Mouse (Mus musculus) lung, embryonic 15.5 days (tissue): ENCODE data around the gene Tmem252. TPM values are rescaled to one million over a fixed set of nuclear protein-coding genes. Genes with fewer than 3 reads are reported as not detected.

Experiments
- ATAC-seq: fragments of 200-750 bp; cut with Nextera tagmentation; 2 replicates; pipeline ENCODE4 v1.8.0; 2017; ENCODE audit warnings: moderate number of reproducible peaks, borderline replicate concordance; ENCODE audit not compliant: low FRiP score, low TSS enrichment; ENCODE audit errors: extremely low read depth
- H3K27ac ChIP-seq: fragments of 300-500 bp; sonication (generic); 2 replicates; pipeline ENCODE4 v1.5.1; 2015; ENCODE audit warnings: moderate library complexity, mild to moderate bottlenecking, inconsistent platforms
- H3K27me3 ChIP-seq: fragments of 300-500 bp; sonication (generic); 2 replicates; pipeline ENCODE4 v1.6.1; 2015; ENCODE audit warnings: inconsistent platforms
- H3K36me3 ChIP-seq: fragments of 300-500 bp; sonication (generic); 2 replicates; pipeline ENCODE4 v1.6.1; 2015; ENCODE audit warnings: inconsistent platforms
- H3K4me1 ChIP-seq: fragments of 300-500 bp; sonication (generic); 2 replicates; pipeline ENCODE4 v1.6.1; 2015; ENCODE audit warnings: inconsistent platforms
- H3K4me2 ChIP-seq: fragments of 300-500 bp; sonication (generic); 2 replicates; pipeline ENCODE4 v1.6.1; 2015; ENCODE audit warnings: inconsistent platforms, mild to moderate bottlenecking, moderate library complexity
- H3K4me3 ChIP-seq: fragments of 300-500 bp; sonication (generic); 2 replicates; pipeline ENCODE4 v1.5.1; 2015; ENCODE audit warnings: mild to moderate bottlenecking, inconsistent platforms
- H3K9ac ChIP-seq: fragments of 300-500 bp; sonication (generic); 2 replicates; pipeline ENCODE4 v1.6.1; 2015; ENCODE audit warnings: inconsistent platforms
- H3K9me3 ChIP-seq: fragments of 300-500 bp; sonication (generic); 2 replicates; pipeline ENCODE4 v1.6.1; 2016; ENCODE audit warnings: inconsistent platforms
- WGBS: fragments of 180-500 bp; shearing (Covaris S2); methylation state at CpG from one replicate; pipeline ENCODE4 v1.1.7; 2015; 5-methylcytosine and 5-hydroxymethylcytosine counted together
- polyA plus RNA-seq: library from polyadenylated mRNA; unstranded; fragments of >200 nt; fragmentation: Nextera tagmentation; extraction: Ambion mirVana; gene quantifications from 2 replicates; pipeline ENCODE4 v1.2.1, GENCODE M21; 2015

Tmem252 gene
- polyA plus RNA-seq: 3.0 and 3.3 TPM in 2 replicates

DNA sequence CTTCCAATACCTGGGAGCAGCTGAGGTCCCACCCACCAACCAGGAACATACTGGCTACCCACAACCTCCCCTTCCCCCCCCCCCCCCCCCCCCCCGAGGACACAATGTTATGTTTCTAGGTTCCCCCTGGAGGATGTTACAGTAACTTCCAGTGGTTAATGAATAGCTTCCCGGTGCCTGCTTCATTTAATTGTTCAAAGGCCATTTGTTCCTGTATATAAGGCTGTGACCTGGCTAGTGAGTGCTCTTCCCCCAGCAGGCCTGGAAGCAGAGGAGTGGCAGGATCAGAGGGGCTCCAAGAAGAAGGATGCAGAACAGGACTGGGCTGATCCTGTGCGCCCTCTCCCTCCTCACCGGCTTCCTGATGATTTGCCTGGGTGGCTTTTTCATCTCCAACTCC, at the start of gene Tmem252:
Gene Tmem252 (plus strand): TSS at position 247 of the 400 bp plus-strand sequence.
- Histone ChIP-seq H3K9me3 (no peaks in the 10 kb centered on the region), H3K9ac (no peak within 1 kb of the TSS), H3K4me1 (peaks cover 8% of the 10 kb centered on the region), H3K4me3 (no peak within 1 kb of the TSS), H3K4me2 (peak within 1 kb of the TSS; percentile 33; the same call in 1 of the 2 replicates), H3K27me3 (no peaks in the 10 kb centered on the region), H3K27ac (peak within 1 kb of the TSS; percentile 70), H3K36me3 (no peaks in the 10 kb centered on the region)
- no peak for ATAC-seq
- WGBS: 61% methylated on average over 3 of the region's 4 CpGs

GRCm38 (mm10) chr19:24628049-24628448, 45.8 kb upstream of the Tmem252 start:
- 84% methylated on average over 4 of the region's 4 CpGs for WGBS
- Histone ChIP-seq H3K4me1 (no peaks in the 10 kb centered on the region), H3K36me3 (no peaks in the 10 kb centered on the region), H3K27ac (no peak overlapping the region), H3K27me3 (no peaks in the 10 kb centered on the region), H3K9ac (no peak overlapping the region), H3K9me3 (no peaks in the 10 kb centered on the region), H3K4me3 (no peak overlapping the region), H3K4me2 (no peak overlapping the region)
- ATAC-seq: no peak

GRCm38 (mm10) chr19:24633008-24633407, 40.8 kb upstream of the Tmem252 start:
- 73% methylated on average over 3 of the region's 3 CpGs for WGBS
- Histone ChIP-seq H3K9ac (no peak overlapping the region), H3K9me3 (no peaks in the 10 kb centered on the region), H3K27me3 (no peaks in the 10 kb centered on the region), H3K36me3 (no peaks in the 10 kb centered on the region), H3K4me3 (no peak overlapping the region), H3K27ac (no peak overlapping the region), H3K4me1 (no peaks in the 10 kb centered on the region), H3K4me2 (no peak overlapping the region)
- no peak for ATAC-seq

- Histone ChIP-seq H3K27ac (no peak overlapping the region), H3K4me1 (no peaks in the 10 kb centered on the region), H3K27me3 (no peaks in the 10 kb centered on the region), H3K4me3 (no peak overlapping the region), H3K36me3 (no peaks in the 10 kb centered on the region), H3K9ac (no peak overlapping the region), H3K4me2 (no peak overlapping the region), H3K9me3 (no peaks in the 10 kb centered on the region)
- 5% methylated on average over 7 of the region's 7 CpGs for WGBS
- ATAC-seq: no peak; the same call in 1 of the 2 replicates
Observed at GRCm38 (mm10) chr19:24634602-24635001, 39.2 kb upstream of the Tmem252 start.

DNA sequence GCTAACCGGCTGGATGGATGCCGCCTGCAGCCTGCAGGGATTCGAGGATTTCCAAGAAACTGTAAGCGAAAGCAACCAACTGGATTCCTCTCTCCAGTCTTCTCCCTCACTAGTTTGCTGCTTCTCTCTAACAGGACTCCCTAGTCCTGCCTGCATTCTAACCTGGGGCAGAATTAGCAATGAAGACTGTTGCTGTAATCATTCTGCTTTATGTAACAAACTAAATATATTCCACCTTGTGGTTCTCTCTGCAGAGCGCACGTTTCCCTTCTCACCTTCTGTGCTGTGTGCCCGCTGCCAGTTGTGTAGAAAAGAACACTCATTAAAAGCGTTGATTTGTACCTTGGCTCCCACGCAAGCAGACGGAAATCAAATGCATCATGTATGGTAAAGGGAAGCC, 37.2 kb upstream of the Tmem252 start:
- 80% methylated on average over 10 of the region's 10 CpGs for WGBS
- Histone ChIP-seq H3K4me1 (no peaks in the 10 kb centered on the region), H3K27me3 (no peaks in the 10 kb centered on the region), H3K27ac (no peak overlapping the region), H3K9me3 (no peaks in the 10 kb centered on the region), H3K4me2 (no peak overlapping the region), H3K9ac (no peak overlapping the region), H3K4me3 (no peak overlapping the region), H3K36me3 (no peaks in the 10 kb centered on the region)
- ATAC-seq: no peak

GRCm38 (mm10) chr19:24637988-24638387, 35.8 kb upstream of the Tmem252 start:
- no peaks in the 10 kb centered on the region for H3K4me1 ChIP-seq
- H3K36me3 ChIP-seq: no peaks in the 10 kb centered on the region

GRCm38 (mm10) chr19:24640982-24641381, 32.8 kb upstream of the Tmem252 start:
- Histone ChIP-seq H3K27ac (no peak overlapping the region), H3K4me3 (no peak overlapping the region), H3K27me3 (no peaks in the 10 kb centered on the region), H3K36me3 (no peaks in the 10 kb centered on the region), H3K9ac (no peak overlapping the region), H3K4me1 (no peaks in the 10 kb centered on the region), H3K9me3 (no peaks in the 10 kb centered on the region), H3K4me2 (no peak overlapping the region)
- ATAC-seq: no peak
- 83% methylated on average over 6 of the region's 6 CpGs for WGBS

More at GRCm38 (mm10) chr19:24637988-24638387, 35.8 kb upstream of the Tmem252 start:
- Histone ChIP-seq H3K27me3 (no peaks in the 10 kb centered on the region), H3K27ac (no peak overlapping the region), H3K4me2 (no peak overlapping the region), H3K9me3 (no peaks in the 10 kb centered on the region), H3K4me3 (no peak overlapping the region), H3K9ac (no peak overlapping the region)
- 87% methylated on average over 6 of the region's 6 CpGs for WGBS
- ATAC-seq: no peak

DNA sequence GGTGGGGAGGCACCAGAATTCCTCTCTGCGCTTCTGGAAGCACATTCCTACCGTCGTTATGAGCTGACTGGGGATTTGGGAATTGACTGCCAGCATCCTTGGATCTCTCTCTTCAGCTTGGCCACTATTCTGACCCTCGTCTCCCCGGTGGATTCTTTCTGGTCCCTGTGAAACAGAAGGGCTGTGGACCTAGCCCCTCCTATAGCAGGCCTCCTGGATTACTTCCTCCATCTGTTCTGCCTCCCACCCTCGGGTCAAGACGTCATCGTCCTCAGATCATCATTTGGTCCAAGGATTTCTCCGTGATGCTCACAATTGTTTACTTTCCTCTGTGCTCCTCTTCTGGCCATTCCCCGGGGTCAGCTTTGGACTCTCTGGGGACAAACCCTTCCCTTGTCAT, 28.8 kb upstream of the Tmem252 start:
- Histone ChIP-seq H3K4me3 (no peak overlapping the region), H3K9ac (no peak overlapping the region), H3K36me3 (no peaks in the 10 kb centered on the region), H3K27ac (no peak overlapping the region), H3K9me3 (no peaks in the 10 kb centered on the region), H3K4me2 (no peak overlapping the region), H3K27me3 (no peaks in the 10 kb centered on the region), H3K4me1 (no peaks in the 10 kb centered on the region)
- WGBS: 38% methylated on average over 10 of the region's 10 CpGs
- ATAC-seq: no peak

DNA sequence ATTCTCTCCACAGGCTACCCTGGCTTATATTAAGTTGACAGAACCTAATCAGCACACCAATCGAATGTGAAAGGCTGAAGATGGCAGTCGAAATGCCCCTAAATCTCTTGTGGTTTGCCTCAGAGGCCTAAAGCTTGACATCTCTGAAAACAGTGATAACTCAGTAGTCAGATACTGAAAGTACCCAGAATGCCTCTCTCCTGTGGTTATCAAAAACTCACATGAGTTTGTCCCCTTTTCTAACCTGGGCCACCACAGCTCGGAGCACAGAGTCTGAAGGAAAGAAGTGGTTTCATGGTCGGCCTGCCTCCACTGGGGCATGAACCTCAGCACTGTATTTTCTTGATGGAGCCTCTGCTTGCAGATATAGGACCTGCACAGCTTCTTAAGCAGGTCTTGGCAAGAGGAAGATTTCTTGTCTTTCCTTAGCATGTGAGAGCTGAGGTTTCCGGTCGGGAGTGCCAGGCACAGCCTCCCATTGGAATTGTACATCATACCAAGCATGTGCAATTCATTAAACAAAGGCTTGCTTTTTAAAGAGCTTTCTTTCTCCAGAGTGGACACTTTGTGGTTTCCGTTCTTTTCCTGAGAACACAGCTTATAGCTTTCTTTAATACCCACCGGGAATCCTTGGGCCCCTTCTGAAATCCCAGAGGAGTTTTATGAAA, 27.5 kb upstream of the Tmem252 start:
- no peak overlapping the region for H3K27ac ChIP-seq
- whole genome bisulfite sequencing: 70% methylated on average over 8 of the region's 8 CpGs
- H3K9ac ChIP-seq: no peak overlapping the region
- no peak overlapping the region for H3K4me2 ChIP-seq
- H3K9me3 ChIP-seq: no peaks in the 10 kb centered on the region
- H3K36me3 ChIP-seq: no peaks in the 10 kb centered on the region
- no peak for ATAC-seq
- H3K4me3 ChIP-seq: no peak overlapping the region
- no peaks in the 10 kb centered on the region for H3K4me1 ChIP-seq
- H3K27me3 ChIP-seq: no peaks in the 10 kb centered on the region

DNA sequence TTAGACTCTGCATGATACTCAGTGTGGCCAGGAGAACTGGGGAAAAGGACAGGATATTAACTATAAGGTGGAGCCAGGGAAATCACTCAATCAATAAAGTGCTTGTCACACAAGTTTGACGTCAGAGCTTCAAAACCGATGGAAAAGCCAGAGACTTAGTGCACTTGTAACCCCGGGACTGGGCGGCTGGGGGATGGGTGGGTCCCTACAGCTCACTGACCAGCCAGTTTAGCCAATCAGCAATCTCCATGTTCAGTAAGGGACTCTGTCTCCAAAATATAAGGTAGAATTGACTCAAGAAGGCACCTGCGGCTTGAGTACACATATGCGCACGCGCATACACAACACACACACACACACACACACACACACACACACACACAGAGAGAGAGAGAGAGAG, 25.8 kb upstream of the Tmem252 start:
- WGBS: 63% methylated on average over 8 of the region's 8 CpGs
- ATAC-seq: no peak
- Histone ChIP-seq H3K9me3 (no peaks in the 10 kb centered on the region), H3K27me3 (no peaks in the 10 kb centered on the region), H3K4me1 (0 out of 2 replicates have a peak, but pooled peaks cover 4% of the 10 kb centered on the region), H3K4me2 (no peak overlapping the region), H3K36me3 (no peaks in the 10 kb centered on the region), H3K9ac (no peak overlapping the region), H3K27ac (no peak overlapping the region), H3K4me3 (no peak overlapping the region)

DNA sequence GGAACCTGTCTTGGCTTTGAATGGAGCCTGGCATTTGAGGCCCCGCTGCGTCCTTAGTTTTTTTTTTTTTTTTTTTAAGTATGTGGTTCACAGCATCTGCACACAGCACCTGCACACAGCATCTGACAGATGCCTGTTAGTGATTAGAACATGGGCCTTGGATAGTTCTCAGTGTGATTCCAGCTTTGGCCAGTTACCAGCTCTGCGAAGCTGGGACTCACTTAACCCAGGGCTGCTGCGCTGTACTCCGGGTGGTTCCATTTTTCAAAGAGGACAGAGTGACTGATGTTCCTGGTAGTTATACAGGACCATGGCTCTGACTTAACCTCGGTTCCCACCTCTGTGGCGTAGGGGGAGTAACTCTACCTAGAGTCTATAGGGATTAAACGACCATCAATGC, 23.4 kb upstream of the Tmem252 start:
- WGBS: 76% methylated on average over 8 of the region's 8 CpGs

GRCm38 (mm10) chr19:24651595-24651994, 22.2 kb upstream of the Tmem252 start:
- Histone ChIP-seq H3K9ac (no peak overlapping the region), H3K4me3 (no peak overlapping the region), H3K9me3 (no peaks in the 10 kb centered on the region), H3K27ac (no peak overlapping the region), H3K36me3 (no peaks in the 10 kb centered on the region), H3K4me1 (peaks cover 15% of the 10 kb centered on the region; the same call in 1 of the 2 replicates), H3K4me2 (no peak overlapping the region), H3K27me3 (no peaks in the 10 kb centered on the region)
- WGBS: 64% methylated on average over 2 of the region's 2 CpGs
- no peak for ATAC-seq

More for the DNA sequence above, 23.4 kb upstream of the Tmem252 start:
- Histone ChIP-seq H3K9me3 (no peaks in the 10 kb centered on the region), H3K4me3 (no peak overlapping the region), H3K4me1 (peaks cover 15% of the 10 kb centered on the region; the same call in 1 of the 2 replicates), H3K27me3 (no peaks in the 10 kb centered on the region), H3K27ac (no peak overlapping the region), H3K9ac (no peak overlapping the region), H3K36me3 (no peaks in the 10 kb centered on the region), H3K4me2 (no peak overlapping the region)
- no peak for ATAC-seq
